Mouse (Mus musculus) embryo, embryonic 10.5 days (tissue): ENCODE measurements around the gene Gm43302.
"Not testable (repeated sequence)": the region's sequence is repeated elsewhere in the genome, so short reads cannot be mapped to it uniquely, and the experiment has no call there.

Experiments used
- DNase-seq: peaks from one replicate; pipeline ENCODE4 v3.0.0-alpha.2; 2015; ENCODE audit warnings: low spot score

Gene Gm43302

DNA sequence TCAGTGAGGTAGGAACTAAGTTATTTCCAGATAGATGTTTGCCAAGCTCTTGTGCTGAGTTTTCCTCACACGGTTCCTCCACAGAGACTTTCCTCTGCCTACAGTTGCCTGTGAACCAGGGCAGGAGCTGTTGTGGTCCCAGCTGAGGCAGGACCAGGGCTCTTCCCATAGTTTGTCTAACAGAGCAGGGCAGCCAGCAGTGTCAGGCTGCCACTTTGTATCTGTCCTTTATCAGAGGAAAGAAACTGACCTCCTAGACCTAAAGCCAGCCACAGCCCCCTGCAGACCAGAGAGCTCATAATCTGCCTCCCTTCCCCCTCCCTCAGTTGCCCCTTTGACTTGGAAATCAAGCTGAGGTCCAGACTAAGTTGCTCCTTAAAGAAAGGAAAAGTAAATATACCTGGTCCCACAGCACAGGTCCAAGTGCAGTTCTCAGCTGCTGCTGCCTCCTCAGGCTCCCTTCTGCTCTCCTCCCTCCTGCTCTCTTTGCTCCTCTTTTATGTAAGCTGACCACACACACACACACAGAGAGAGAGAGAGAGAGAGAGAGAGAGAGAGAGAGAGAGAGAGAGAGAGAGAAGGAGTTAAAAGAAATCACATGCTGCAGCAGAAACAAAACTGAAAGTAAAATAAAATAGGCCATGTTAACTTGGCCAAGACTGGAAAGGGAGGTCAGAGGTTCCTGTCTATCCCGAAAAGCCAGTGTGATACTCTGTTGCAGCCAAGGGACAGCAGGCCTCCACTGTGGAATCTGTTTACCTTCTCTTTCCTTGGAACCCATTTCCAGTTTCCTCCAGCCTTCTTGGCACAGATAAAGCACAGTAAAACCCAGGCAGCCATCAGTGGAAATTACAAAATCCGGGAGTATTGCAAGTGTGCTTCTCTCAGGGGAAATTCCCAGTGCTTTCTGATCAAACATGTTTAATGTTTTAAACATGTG is at the start of gene Gm43302, which contains the start of gene Gbp6:
Gm43302 (minus strand) TSS at position 470 of the 940 bp plus-strand sequence.
Gbp6 (minus strand) TSS at position 473 of the 940 bp plus-strand sequence.
- not testable (repeated sequence) for DNase-seq

DNA sequence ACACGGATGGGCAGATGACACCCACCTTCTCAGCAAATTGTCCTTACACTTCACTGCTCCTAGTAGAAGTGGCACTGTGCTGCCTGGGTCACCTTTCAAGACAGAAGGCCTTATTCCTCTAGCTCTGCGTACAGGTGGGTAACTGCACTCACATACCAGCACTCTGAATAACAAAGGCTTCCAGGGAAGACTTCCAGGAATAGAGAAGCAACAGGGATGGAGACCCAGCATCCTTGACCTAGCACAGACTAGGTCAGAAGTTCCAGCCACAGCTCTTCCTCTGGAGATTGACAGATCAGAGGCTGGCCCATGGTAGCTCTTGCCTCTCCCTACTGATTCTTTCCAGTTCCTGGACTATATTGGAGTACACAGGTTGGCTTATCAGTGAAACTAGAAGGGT is 47.8 kb upstream of the Gm43302 start:
- no peak for DNase-seq

DNA sequence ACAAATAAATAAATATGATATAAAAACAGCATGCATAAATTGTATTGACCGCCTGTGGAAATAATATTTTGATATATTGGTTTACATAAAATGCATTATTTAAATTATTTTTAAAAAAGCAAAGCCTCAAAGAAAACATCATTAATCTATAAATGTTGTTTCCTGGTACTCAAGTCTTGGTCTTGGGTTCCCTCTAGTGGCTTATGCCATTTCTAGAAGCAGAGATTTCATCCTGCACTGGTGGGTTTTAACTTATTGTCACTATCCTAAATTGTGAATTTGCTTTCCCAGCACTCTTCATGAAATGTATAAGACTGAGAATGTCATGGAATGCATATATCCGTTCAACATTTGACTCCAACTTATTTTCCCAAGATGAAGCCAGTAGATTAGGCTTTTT is 29.0 kb upstream of the Gm43302 start:
- no peak for DNase-seq

DNA sequence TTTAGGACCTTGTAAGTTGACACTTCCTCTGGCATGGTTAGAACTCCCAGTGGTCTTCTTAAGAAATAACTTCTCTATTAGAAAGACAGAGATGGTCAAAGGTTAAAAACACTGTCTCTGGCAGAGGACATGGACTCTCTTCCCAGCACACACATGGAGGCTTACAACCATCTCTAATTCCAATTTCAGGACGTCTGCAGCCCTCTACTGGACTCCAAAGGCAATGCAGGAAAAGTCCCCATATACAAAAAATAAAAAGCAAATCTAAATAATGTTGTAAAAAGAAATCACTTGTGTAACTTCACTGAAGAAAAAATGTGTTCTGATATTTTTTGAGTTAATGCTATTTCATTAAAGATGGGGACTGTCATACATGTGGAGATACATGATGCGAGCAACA is 17.4 kb upstream of the Gm43302 start:
- DNase-seq = no peak

DNA sequence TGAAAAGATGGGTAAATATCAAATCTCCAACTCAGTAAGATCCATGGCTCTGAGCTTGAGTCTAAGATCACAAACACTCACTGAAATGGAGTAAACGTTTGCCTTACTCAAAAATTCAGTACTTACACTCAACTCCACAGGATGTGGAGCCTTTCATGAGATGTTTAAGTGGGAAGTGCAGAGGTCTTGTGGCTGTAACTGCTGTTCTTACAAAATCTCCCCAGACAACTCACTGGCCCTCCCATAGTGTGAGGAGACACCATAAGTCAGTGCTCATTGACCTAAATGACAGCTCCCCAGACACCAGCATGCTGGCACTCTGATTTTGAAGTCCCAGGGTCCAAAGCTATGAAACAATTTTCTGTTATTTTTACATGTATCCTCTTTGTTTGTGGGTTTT is 15.7 kb upstream of the Gm43302 start:
- DNase-seq = not testable (repeated sequence)

DNA sequence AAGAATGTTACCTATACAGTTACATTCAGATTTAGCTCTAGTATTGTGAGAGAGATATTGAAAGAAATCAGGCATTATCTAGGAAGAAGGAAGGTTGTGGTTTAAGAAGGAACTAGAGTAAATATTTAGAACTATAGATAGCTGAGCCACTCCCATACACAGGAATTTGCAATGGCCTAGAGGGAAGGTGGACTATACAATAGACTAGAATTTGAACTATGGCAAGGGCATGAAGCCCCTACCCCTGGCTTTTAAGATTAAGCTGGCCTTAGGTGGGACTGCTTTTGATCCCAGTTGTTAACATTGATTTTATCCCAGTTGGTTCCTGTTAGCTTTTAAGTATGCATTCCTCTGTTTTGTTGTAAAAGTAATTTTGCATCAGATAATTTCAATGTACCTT is 13.5 kb upstream of the Gm43302 start:
- not testable (repeated sequence) for DNase-seq

DNA sequence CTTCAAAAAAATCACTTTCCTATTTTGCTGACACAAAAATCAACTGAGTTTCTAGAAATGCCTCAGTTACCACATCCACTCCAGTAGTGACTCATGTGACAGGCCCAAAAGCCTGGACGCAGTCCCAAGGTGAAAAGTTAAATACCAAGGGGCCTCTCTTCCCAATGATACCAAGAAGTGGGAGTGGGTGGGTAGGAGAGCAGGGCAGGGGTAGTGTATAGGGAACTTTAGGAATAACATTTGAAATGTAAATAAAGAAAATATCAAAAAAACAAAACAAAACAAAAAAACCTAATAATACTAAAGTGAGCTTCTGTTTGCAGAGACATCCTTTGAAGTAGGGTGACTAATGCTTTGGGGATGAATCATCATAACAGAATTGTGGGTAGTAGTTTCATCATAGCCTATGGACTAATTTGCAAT is 12.7 kb upstream of the Gm43302 start:
- DNase-seq = no peak

DNA sequence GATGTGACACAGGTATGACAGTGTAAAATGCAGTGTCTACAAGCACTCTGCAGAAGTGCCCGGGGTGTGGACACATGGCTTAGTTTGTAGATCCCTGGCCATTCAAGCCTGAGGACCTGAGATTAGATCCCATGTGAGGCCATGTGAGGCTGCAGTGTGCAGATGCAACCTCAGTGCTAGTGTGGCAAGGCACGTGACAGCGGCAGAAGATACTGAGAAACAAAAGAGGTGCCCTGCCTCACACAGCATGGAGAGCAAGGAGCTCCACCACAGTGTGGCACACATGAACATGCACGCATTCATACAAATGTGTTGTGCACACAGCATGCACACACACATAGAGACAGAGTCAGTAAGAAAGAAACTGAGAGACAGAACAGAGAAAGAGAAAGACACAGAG is 12.2 kb upstream of the Gm43302 start:
- DNase-seq = not testable (repeated sequence)

DNA sequence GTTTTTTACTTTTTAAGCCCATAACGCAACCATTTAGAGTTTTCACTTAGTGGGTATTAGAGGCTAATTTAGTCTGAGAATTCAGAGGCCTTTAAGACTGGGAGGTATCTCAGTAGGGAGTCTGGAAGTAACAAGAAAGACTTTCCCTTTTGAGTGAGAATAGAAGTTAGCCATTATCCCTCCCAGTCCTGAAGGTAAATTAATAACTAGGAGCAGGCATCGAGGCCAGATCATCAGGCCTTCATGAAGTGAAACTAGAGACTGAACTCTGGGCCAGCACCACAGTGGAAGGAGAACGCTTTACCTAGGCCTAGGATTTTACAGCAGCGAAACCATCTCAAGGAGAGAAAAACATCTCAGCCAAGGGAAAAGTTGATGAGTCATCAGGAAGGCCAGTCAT is 8.5 kb upstream of the Gm43302 start:
- DNase-seq = no peak

DNA sequence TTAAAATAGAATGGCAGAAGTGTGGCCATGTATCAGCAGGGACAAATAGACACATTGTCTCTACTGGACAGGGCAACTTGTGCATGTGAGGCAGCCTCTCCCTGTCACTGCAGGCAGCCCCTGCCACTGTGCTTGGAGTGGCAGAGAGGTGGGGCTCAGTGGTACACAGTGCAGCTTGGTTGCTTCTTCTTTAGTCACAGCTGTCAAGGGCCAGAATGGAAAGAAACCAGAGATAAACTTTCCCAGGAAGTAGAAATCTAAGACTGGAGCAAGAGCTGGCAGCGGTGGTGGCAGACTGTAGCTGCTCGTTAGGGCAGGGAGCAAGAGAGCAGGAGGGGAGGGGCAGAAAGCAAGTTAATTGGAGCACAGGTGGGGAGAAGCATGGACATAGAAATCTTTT is 8.0 kb upstream of the Gm43302 start:
- no peak for DNase-seq

DNA sequence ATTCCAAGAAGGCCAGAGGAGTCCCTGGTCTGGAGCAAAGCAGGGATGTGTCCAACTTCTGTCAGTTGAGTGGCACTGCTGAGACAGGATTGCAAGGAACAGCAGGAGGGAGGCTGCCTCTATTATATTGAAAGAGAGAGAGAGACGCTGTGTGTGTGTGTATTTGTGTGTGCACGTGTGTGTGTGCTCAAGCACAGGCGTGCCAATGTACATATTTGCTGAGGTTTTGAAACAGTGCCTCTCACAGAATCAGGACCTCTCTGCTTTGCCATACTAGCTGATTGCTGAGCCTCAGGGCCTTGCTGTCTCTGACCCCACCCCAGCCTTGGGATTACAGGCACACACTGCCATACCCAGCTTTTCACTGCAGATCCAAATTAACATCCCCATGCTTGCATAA is 2.3 kb upstream of the Gm43302 start:
- DNase-seq = no peak

DNA sequence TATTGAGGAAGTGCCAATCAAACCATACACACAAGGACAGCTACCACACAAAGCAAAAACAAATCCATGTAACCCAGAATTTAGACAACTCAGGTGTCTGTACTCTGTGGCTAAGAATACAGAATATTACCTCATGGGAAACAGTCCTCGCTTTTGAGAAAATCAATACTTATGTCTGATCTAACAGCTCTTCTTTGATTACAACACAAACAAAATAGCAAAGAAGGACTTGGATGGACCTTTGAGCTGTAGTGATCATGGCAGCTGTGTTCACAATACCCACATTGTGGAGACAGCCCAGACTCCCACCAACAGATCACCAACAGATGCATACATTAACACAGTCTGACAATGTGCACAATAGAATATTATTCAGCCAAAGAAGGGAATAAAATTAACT is 1.0 kb downstream of the Gm43302 start:
- DNase-seq = no peak

DNA sequence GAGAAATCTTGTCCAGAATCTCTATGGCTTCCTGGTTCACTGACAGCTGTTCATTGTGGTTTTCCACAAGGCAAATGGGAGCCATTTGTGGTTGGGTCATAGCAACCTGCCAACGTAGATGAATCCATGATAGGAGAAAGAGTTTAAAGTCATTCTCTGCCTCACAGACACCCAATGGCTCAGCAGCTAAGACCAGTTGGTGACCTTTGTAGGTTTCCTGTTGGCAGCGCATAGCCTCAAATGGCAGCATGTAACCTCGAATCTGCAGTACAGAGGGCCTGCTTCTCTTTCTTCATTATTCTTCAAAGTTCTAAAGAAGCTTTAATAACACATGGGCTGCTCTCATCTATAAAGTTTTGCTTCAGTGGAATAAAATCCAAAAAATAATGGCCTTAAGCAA is 2.6 kb downstream of the Gm43302 start:
- DNase-seq = not testable (repeated sequence)

DNA sequence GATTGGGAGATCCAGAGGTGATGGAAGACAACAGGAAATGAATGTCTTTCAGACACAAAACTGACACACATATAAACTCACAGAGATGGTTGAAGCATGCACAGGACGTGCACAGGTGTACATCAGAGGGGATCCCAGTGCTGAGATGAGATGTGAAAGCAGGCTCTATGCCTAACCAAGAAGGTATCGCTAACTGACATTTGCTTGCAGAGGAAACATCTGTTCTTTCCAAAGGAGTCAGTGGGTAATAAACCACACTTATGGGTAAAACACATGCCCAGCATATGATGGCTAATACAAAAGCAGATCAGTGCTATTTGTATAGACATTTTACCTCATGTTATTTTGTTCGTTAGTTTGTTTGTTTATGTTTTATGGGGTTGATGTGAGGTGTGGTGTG is 32.8 kb downstream of the Gm43302 start:
- DNase-seq = not testable (repeated sequence)

DNA sequence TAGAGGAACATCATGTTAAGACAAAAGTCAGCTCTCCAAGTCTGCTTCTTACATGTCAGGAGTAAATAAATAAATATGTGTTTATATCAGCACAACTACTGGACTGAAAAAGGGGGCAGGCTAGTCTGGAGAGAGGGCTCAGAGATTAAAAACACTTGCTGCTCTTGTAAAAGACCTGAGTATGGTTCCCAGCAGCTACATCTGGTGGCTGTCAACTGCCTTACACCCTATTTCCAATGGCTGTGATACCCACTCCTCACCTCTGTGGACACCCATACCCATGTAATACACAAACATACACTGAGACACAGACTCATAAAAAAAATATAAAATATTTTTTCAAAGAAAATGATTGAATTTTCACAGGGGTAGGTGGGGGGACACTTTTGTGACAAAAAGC is 41.0 kb downstream of the Gm43302 start:
- no peak for DNase-seq

DNA sequence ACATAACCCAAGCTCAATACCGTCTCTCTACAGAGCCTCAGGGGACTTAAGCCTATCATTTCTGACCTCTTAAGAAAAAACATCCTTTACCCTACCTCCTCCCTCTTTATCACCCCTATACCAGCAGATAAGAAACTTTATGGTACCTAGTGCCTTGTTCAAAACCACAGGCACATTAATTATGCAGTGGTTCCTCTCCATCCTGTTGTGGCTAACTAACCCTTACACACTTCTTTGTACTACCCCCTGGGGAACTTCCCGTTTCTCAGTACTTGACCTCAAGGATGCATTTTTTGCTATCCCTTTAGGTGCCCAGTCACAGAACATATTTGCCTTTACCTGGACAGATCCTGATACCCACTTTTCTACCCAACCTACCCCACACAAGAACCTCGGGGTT is 48.8 kb downstream of the Gm43302 start:
- DNase-seq = not testable (repeated sequence)

DNA sequence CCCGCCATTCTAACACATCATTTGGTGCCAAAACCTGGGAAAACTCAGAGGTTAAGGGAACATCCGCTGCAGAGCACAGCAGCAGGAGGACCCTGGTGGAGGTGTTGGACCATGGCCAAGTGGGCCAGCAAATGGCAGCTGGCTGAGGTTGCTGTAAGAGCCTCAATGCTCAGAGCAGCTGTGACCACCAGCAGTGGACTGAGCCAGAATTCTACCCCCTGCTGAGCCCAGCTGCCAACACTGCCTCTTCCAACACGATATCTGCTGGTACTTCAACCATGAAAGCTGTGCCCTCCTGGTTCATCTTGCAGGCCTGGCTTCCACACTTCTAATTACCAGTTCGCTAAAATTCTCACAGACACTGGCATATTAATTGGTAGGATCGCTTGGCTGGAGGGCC is 52.5 kb downstream of the Gm43302 start:
- not testable (repeated sequence) for DNase-seq

DNA sequence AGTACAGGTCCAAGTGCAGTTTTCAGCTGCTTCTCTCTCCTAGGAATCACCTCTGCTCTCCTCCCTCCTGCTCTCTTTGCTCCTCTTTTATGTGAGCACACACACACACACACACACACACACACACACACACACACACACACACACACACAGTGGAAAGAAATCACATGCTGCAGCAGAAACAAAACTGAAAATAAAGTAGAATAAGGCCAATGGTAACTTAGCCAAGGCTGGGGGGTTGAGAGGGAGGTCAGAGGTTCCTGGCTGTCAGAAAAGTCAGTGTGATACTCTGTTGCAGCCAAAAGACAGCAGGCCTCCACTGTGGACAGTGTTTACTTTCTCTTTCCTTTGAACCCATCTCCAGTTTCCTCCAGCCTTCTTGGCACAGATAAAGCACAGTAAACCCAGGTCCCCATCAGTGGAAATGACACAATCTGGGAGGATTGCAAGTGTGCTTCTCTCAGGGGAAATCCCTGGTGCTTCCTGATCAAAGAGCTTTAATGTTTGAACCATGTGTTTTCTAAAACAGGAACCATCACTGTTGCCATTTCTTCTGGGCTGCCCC is 53.9 kb downstream of the Gm43302 start, which contains the start of gene Gbp10:
Gbp10 (minus strand) TSS at position 51 of the 565 bp plus-strand sequence.
- DNase-seq = peak; percentile 13

DNA sequence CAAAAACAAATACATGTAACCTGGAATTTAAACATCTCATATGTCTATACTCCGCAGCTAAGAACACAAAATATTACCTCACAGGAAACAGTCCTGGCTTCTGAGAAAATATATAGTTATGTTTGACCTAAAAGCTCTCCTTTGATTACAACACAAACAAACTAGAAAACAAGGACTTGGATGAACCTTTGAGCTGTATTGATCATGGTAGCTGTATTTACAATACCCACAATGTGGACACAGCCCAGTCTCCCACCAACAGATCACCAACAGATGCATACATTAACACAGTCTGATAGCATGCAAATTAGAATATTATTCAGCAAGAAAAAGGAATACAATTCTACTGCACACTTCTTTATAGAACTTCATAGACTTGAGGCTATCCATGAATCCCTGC is 55.1 kb downstream of the Gm43302 start:
- not testable (repeated sequence) for DNase-seq

DNA sequence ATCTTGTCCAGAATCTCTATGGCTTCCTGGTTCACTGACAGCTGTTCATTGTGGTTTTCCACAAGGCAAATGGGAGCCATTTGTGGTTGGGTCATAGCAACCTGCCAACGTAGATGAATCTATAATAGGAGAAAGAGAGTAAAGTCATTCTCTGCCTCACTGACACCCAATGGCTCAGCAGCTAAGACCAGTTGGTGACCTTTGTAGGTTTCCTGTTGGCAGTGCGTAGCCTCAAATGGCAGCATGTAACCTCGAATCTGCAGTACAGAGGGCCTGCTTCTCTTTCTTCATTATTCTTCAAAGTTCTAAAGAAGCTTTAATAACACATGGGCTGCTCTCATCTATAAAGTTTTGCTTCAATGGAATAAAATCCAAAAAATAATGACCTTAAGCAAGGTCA is 57.5 kb downstream of the Gm43302 start:
- not testable (repeated sequence) for DNase-seq

DNA sequence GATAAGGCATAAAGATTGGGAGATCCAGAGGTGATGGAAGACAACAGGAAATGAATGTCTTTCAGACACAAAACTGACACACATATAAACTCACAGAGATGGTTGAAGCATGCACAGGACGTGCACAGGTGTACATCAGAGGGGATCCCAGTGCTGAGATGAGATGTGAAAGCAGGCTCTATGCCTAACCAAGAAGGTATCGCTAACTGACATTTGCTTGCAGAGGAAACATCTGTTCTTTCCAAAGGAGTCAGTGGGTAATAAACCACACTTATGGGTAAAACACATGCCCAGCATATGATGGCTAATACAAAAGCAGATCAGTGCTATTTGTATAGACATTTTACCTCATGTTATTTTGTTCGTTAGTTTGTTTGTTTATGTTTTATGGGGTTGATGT is 84.5 kb downstream of the Gm43302 start:
- DNase-seq = not testable (repeated sequence)

DNA sequence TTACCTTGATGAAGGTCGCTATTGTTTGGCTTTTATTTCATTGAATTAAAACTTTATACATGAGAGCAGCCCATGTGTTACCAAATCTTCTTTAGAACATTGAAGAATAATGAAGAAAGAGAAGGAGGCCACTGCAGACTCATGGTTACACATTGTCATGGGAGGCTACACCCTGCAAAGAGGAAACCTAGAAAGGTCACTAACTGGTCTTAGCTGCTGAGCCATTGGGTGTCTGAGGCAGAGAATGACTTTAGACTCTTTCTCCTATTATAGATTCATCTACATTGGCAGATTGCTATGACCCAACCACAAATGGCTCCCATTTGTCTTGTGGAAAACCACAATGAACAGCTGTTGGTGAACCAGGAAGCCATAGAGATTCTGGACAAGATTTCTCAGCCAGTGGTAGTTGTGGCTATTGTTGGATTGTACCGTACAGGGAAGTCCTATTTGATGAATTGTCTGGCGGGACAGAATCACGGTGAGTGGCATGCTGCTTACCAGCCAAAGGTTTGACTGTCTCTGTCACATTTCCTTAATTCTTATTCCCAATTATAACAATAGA is 92.6 kb downstream of the Gm43302 start:
- DNase-seq = not testable (repeated sequence)

DNA sequence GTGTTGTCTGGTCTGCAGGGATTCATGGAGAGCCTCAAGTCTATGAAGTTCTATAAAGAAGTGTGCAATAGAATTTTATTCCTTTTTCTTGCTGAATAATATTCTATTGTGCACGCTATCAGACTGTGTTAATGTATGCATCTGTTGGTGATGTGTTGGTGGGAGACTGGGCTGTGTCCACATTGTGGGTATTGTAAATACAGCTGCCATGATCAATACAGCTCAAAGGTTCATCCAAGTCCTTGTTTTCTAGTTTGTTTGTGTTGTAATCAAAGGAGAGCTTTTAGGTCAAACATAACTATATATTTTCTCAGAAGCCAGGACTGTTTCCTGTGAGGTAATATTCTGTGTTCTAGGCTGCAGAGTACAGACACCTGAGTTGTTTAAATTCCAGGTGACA is 94.3 kb downstream of the Gm43302 start:
- not testable (repeated sequence) for DNase-seq
